Mouse (Mus musculus) cortical plate, adult 2 months (tissue): Measurements from ENCODE around the gene Ttc7b. TPM values are rescaled to one million over a fixed set of nuclear protein-coding genes. Genes with fewer than 3 reads are reported as not detected.

ENCODE experiments used
- H3K27ac ChIP-seq: fragments of 200-500 bp; 2 replicates; pipeline ENCODE4 v1.5.1; 2012; ENCODE audit warnings: low read length, control low read depth, inconsistent platforms; ENCODE audit not compliant: insufficient read depth
- H3K4me1 ChIP-seq: fragments of 200-500 bp; 2 replicates; pipeline ENCODE4 v1.6.1; 2011; ENCODE audit warnings: low read length; ENCODE audit not compliant: control insufficient read depth, insufficient read depth
- H3K4me3 ChIP-seq: fragments of 200-500 bp; 2 replicates; pipeline ENCODE4 v1.5.1; 2011; ENCODE audit warnings: mild to moderate bottlenecking, low read length, control low read depth; ENCODE audit not compliant: insufficient read depth
- CTCF ChIP-seq: fragments of 200-500 bp; IDR thresholded peaks from 2 replicates; pipeline ENCODE4 v1.5.1; 2011; ENCODE audit warnings: mild to moderate bottlenecking, control low read depth, low read length; ENCODE audit not compliant: insufficient read depth; ENCODE audit errors: extremely low read depth
- POLR2A ChIP-seq: fragments of 200-500 bp; IDR thresholded peaks from 2 replicates; pipeline ENCODE4 v1.6.1; 2011; ENCODE audit warnings: mild to moderate bottlenecking, low read length, control low read depth; ENCODE audit not compliant: insufficient read depth; ENCODE audit errors: extremely low read depth
- polyA plus RNA-seq: library from polyadenylated mRNA; depleted of rRNA; stranded (reverse); fragments of >200 nt; gene quantifications from 2 replicates; pipeline ENCODE4 v1.2.3, GENCODE M21; 2012

Gene Ttc7b
- polyA plus RNA-seq, 1 experiment, result 221 TPM

DNA sequence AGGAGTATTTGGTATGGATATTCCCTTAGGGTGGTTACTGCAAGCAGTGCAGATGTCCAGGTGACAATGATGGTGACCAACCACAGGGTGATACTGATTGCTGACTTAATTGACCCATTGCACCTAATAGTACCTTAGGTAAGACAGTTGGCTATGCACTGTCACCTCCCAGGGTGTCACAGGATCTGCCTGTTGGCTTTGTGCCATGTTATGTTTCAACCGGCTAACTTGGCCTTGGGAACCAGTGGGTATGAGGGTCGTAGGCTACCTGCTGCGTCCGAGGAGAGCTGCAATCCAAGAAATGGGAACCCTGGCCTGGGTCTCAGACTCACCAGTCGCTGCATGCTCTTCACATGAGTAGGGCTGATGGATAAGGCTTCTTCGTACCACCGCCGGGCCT is 195.4 kb downstream of the Ttc7b start:
- no peak overlapping the region for H3K27ac ChIP-seq
- peaks cover 7% of the 10 kb centered on the region for H3K4me1 ChIP-seq
- no peak for TF ChIP-seq CTCF
- TF ChIP-seq POLR2A, result no peak
- H3K4me3 ChIP-seq, result no peak overlapping the region

DNA sequence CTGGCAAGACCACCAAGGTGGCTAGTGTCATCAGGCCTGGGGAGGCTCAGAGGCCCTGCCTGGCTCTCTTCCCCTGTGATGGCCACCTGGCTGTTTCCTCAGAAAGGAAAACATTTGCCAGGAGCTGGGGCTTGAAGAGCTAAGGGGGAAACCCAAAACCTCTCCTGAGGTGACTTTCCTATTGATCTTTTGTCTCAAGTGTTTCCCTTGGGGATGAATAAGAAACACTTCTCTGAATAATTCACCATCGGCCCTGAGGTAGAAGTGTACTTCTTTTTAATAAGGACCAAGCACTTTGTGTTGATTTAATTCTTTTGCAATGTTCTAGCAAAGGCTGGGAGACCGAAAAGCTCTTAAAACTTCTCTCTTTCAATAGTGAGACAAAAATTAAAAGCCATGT is 197.0 kb downstream of the Ttc7b start:
- TF ChIP-seq POLR2A (no peak), CTCF (no peak)
- peaks cover 3% of the 10 kb centered on the region for H3K4me1 ChIP-seq
- no peak overlapping the region for H3K27ac ChIP-seq

DNA sequence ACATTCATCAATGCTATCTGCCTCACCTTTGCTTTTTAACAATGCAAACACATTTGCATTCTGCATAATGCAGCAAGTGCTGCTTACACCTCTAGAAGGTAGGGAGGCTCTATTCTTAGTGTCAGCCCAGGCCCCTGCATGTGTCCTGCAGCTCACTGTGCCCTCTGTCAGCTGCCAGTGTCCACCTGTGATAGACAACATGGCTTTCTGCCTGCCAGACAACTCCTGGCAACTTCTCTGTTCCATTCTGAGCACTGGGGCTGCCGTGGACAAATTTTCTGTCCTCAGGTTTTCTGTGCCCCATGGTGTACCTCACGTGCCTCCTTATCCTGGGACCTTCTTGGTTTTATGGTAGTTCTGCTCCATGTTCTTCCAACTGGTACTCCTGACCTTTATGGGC is 198.4 kb downstream of the Ttc7b start:
- Histone ChIP-seq H3K4me1 (peaks cover 2% of the 10 kb centered on the region; the same call in 1 of the 2 replicates), H3K27ac (no peak overlapping the region), H3K4me3 (no peak overlapping the region)
- TF ChIP-seq CTCF (no peak), POLR2A (no peak)

More for the DNA sequence above, 197.0 kb downstream of the Ttc7b start:
- no peak overlapping the region for H3K4me3 ChIP-seq

DNA sequence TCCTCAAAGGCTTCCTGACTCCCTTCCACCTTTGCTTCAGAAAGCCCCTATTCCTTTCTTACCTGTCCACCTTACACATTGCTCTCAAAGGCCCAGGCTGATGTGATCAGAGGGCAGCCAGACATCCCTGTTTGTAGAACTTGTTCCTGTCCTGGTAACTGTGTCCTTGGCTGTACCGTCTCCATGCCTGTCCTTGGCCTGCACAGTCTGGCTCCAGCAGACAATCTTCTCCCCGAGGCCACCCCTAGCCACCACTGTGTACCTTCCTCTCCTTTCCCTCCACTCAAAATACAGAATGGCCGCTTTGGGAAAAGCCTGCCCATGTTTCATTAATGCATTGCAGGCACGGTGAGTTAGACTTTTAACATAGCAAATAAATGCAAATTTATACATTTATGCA is 199.1 kb downstream of the Ttc7b start:
- H3K4me3 ChIP-seq, result no peak overlapping the region
- H3K27ac ChIP-seq, result 0 out of 2 replicates have a peak overlapping the region, but pooled peaks have one; percentile 28
- TF ChIP-seq POLR2A (no peak), CTCF (no peak)
- peaks cover under 1% of the 10 kb centered on the region; the same call in 1 of the 2 replicates for H3K4me1 ChIP-seq

DNA sequence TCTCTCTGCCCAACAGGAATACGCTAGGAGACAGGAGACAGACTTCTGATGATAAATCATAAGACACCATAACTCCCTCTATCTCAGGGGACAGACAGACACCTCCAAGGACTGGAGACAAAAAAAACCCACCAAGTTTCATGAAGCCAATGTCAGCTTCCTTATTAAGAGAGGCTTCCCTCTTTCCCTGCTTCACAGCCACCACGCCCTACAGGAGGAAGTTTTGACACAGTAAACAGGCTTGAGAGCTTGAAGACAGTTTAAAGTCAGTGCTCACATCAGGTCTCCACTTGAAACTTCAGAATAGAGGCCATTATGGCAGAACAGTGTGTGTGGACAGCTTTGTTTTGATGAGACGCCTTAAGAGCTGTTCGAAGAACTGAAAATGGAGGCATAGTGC is 200.9 kb downstream of the Ttc7b start:
- H3K4me1 ChIP-seq, result peaks cover 10% of the 10 kb centered on the region
- H3K4me3 ChIP-seq, result no peak overlapping the region
- TF ChIP-seq CTCF (no peak), POLR2A (no peak)
- H3K27ac ChIP-seq, result no peak overlapping the region

DNA sequence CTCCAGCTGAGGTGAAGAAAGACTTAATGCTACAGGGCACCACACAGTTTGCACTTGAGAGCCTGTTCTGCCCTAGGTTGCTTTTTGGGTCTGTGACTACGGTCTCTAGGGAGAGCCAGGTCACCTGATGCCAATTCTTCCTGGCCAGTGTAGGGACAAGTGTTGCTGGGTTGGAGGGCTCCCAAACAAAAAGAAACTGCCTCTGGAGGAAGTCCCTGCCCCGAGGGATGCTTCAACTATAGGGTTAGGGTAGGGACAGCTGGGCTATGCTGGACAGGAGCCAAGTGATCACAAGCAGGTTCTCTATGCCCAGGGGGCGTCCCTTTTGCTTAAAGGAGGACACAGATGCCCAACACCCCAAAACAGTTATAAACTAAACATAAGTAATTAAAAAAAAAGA is 202.7 kb downstream of the Ttc7b start:
- Histone ChIP-seq H3K4me1 (peaks cover 15% of the 10 kb centered on the region), H3K27ac (no peak overlapping the region), H3K4me3 (no peak overlapping the region)
- TF ChIP-seq POLR2A, result no peak
- no peak for TF ChIP-seq CTCF

DNA sequence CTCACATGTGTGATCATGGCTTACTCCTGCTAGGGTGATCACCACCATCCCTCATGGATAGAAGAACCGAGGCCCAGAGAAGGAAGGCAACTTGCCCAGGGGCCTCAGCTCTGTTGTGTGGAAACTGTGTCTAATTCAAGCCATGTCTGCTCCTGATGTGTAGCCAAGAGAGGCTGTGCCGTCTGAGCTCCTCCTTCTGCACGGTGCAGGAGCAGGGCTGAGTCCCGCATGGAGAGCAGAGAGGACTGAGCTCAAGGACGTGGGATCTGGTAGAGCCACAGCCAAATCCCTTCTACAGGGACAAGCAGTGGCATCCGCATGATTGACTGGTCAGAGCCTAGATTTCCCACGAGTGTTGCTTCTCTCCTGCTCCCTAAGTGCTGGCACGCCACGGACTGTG is 204.5 kb downstream of the Ttc7b start:
- no peak for TF ChIP-seq CTCF
- TF ChIP-seq POLR2A, result no peak
- peak overlapping the region; percentile 52 for H3K27ac ChIP-seq
- H3K4me3 ChIP-seq, result no peak overlapping the region
- peaks cover 19% of the 10 kb centered on the region for H3K4me1 ChIP-seq

DNA sequence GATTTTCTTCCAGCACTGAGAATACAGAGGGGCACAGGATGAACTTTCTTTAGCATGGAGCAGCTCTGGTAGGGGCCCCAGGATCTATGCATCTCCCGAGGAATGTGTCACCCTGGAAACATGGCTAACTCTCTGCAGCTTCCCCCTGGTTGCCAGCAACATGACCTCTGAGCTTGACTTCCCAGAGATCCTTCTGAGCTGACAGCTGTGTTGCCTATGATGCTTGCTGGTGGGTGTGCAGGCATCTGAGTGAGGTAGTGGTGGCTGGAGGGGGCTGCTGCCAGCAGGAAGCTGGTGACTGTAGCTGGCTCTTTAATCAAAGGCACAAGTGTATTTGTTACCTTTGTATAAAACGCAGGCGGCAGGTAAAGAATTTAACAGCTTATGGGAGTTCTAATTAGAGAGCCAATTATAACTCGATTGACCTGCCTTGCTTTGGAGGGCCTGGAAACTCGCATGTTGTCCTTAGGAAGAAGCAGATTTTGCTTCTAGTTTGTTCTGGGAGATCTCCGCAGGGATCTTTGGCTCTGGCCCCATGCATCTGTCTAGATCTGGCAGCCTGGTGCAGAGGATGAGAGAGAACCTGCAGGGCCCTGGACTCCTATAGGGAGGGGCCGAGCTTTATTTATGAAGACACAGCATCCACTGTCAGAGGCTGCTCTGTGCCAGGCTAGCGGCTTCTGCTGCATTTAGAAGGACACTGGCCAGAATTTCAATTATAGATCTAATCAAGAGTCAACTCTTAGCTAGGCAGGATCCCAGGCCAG is 205.3 kb downstream of the Ttc7b start:
- H3K4me1 ChIP-seq, result peaks cover 21% of the 10 kb centered on the region
- TF ChIP-seq POLR2A, result no peak
- TF ChIP-seq CTCF, result no peak

DNA sequence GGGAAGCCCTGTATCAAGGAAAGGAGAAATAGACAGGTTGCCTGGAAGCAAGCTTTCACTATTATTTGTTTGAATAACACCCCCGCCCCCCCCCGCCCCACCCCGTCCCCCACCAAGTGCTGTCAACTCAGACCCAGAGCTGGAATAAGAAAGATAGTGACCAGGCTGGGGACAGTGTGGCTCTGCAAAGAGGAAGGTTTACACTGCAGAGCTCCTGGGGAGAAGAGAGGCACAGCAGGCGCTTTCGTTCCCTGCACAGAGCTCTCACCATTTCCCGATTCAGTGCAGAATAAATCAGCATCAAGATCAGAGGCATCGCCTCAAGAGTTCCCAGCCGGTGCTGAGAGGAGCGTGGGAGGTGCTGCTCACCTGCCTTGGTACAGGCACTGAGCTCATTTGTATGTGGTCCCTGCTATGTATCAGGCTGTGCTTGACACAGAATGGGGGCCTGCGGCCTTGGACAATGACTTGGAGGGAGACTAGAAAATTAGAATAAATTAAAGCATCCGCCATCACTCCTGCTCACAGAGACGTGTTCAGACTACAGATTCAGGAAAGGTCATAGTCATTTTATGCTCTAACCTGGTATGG is 206.7 kb downstream of the Ttc7b start:
- no peak for TF ChIP-seq CTCF
- peak; percentile 58 for TF ChIP-seq POLR2A
- H3K4me1 ChIP-seq, result peaks cover 21% of the 10 kb centered on the region
- H3K27ac ChIP-seq, result peak overlapping the region; percentile 53
- H3K4me3 ChIP-seq, result no peak overlapping the region

More for the DNA sequence above, 205.3 kb downstream of the Ttc7b start:
- peak overlapping the region; percentile 52 for H3K27ac ChIP-seq
- no peak overlapping the region for H3K4me3 ChIP-seq

DNA sequence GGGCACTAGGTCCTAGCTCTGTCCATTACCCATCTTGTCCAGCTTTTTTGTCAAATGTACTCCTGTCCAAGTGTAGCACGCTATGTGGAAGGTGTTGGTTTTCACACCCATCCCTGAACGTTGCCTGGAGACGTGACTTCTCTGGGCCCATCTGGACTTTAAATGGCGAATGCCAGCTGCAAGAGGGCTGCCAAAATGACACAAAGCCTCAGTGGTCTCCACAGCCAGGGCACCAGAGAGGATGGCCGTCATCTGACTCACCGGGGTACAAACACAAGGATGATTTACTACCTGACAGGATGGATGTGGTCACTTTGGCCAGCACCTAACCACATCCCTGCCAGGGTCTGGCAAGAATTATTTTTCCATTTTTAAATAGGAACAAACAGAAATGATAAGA is 207.4 kb downstream of the Ttc7b start:
- Histone ChIP-seq H3K4me1 (peaks cover 21% of the 10 kb centered on the region), H3K4me3 (no peak overlapping the region), H3K27ac (peak overlapping the region; percentile 53; the same call in 1 of the 2 replicates)
- TF ChIP-seq CTCF (no peak), POLR2A (no peak)
